Mouse (Mus musculus) 3134 (cell line): ENCODE data around the gene Inppl1.

Experiments used
- DNase-seq: peaks from one replicate; pipeline ENCODE4 v3.0.0-alpha.2; 2011; ENCODE audit warnings: low spot score; ENCODE audit not compliant: insufficient read length; ENCODE audit errors: extremely low read depth

The Inppl1 gene

DNA sequence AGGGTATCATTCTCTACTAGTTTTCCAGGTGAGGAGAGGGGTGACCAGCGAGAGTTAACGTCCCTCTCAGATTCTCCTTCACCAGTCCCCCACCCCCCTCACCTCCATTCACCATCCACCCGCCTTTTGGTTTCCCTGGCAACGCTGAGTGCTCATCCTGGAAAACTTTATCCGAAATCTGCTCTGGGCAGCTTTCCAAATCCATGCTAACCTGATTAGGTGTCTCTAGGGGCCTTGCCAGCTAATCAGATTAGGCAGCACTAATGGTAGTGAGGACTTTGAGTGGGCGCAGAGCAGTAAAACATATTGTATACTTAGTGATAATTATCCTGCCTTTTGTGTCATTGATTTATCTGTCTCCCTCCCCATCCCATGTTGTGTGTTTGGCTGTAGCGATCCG lies 65.3 kb downstream of the Inppl1 start:
- DNase-seq, result no peak
